Mouse (Mus musculus): ENCODE results near the gene Bloc1s1.

Gene Bloc1s1

GRCm38 (mm10) chr10:128929638-128930378 lies 6.0 kb upstream of the Bloc1s1 start:
- DNase-seq: no peak

GRCm38 (mm10) chr10:128928356-128928755 lies 4.5 kb upstream of the Bloc1s1 start:
- no peak for DNase-seq

- DNase-seq: peak; percentile 95
Observed at GRCm38 (mm10) chr10:128923013-128923691, 683 bp downstream of the Bloc1s1 start.

- DNase-seq: no peak
Observed at GRCm38 (mm10) chr10:128922822-128923012, 1.1 kb downstream of the Bloc1s1 start, which contains the start of gene Rdh5. Gene Rdh5 (minus strand): TSS chr10:128922888.

GRCm38 (mm10) chr10:128921883-128922821 lies 1.7 kb downstream of the Bloc1s1 start:
- DNase-seq: no peak

GRCm38 (mm10) chr10:128921251-128921650 lies 2.6 kb downstream of the Bloc1s1 start:
- DNase-seq: no peak

- DNase-seq: no peak
Observed at GRCm38 (mm10) chr10:128920736-128921161, 3.1 kb downstream of the Bloc1s1 start.

- no peak for DNase-seq
Observed at GRCm38 (mm10) chr10:128919966-128920365, 3.9 kb downstream of the Bloc1s1 start.

GRCm38 (mm10) chr10:128919203-128919631 lies 4.6 kb downstream of the Bloc1s1 start:
- no peak for DNase-seq

- no peak for DNase-seq
Observed at GRCm38 (mm10) chr10:128918246-128918645, 5.6 kb downstream of the Bloc1s1 start.

- DNase-seq: no peak
Observed at GRCm38 (mm10) chr10:128917400-128917799, 6.4 kb downstream of the Bloc1s1 start.

- no peak for DNase-seq
Observed at GRCm38 (mm10) chr10:128916665-128917064, 7.2 kb downstream of the Bloc1s1 start.

GRCm38 (mm10) chr10:128915550-128915949 lies 8.3 kb downstream of the Bloc1s1 start:
- DNase-seq: no peak

- DNase-seq: no peak
Observed at GRCm38 (mm10) chr10:128913696-128914095, 10.1 kb downstream of the Bloc1s1 start.

- DNase-seq: peak; percentile 83
Observed at GRCm38 (mm10) chr10:128913219-128913618, 10.6 kb downstream of the Bloc1s1 start.

GRCm38 (mm10) chr10:128912791-128913190 lies 11.0 kb downstream of the Bloc1s1 start:
- no peak for DNase-seq

GRCm38 (mm10) chr10:128912268-128912667 lies 11.6 kb downstream of the Bloc1s1 start:
- DNase-seq: no peak

- DNase-seq: no peak
Observed at GRCm38 (mm10) chr10:128911430-128911829, 12.4 kb downstream of the Bloc1s1 start.

- no peak for DNase-seq
Observed at GRCm38 (mm10) chr10:128910066-128910841, 13.6 kb downstream of the Bloc1s1 start.

- DNase-seq: no peak
Observed at GRCm38 (mm10) chr10:128909567-128910028, 14.2 kb downstream of the Bloc1s1 start.

- DNase-seq: no peak
Observed at GRCm38 (mm10) chr10:128908778-128909448, 14.9 kb downstream of the Bloc1s1 start.

GRCm38 (mm10) chr10:128904812-128905211 lies 19.0 kb downstream of the Bloc1s1 start:
- no peak for DNase-seq
